Mouse (Mus musculus) hindbrain, embryonic 10.5 days (tissue): ENCODE results near the gene Eid1. TPM values are rescaled to one million over a fixed set of nuclear protein-coding genes. Genes with fewer than 3 reads are reported as not detected.
A peak's percentile ranks its signal among the peaks of the same experiment; 100 is the strongest.

Experiments used
- DNase-seq: peaks from one replicate; pipeline ENCODE4 v3.0.0-alpha.2; 2017; ENCODE audit warnings: low spot score
- H3K27ac ChIP-seq: fragments of 300-500 bp; sonication (generic); 2 replicates; pipeline ENCODE4 v1.5.1; 2016; ENCODE audit warnings: mild to moderate bottlenecking, moderate library complexity
- H3K27me3 ChIP-seq: fragments of 300-500 bp; sonication (generic); 2 replicates; pipeline ENCODE4 v1.6.1; 2016; ENCODE audit warnings: mild to moderate bottlenecking; ENCODE audit not compliant: poor library complexity, insufficient read depth, severe bottlenecking
- H3K36me3 ChIP-seq: fragments of 300-500 bp; sonication (generic); 2 replicates; pipeline ENCODE4 v1.6.1; 2016; ENCODE audit warnings: mild to moderate bottlenecking, moderate library complexity
- H3K4me1 ChIP-seq: fragments of 300-500 bp; sonication (generic); replicated peaks from 2 replicates; pipeline ENCODE4 v1.6.1; 2016; ENCODE audit warnings: mild to moderate bottlenecking
- H3K4me3 ChIP-seq: fragments of 300-500 bp; sonication (generic); 2 replicates; pipeline ENCODE4 v1.5.1; 2016; ENCODE audit warnings: mild to moderate bottlenecking, moderate library complexity
- H3K9me3 ChIP-seq: fragments of 300-500 bp; sonication (generic); 2 replicates; pipeline ENCODE4 v1.6.1; 2016; ENCODE audit warnings: mild to moderate bottlenecking, moderate library complexity
- WGBS: fragments of 180-500 bp; shearing (Covaris S2); methylation state at CpG from one replicate; pipeline ENCODE4 v1.1.7; 2016; 5-methylcytosine and 5-hydroxymethylcytosine counted together
- polyA plus RNA-seq: library from polyadenylated mRNA; unstranded; fragments of >200 nt; fragmentation: Nextera tagmentation; extraction: Ambion mirVana; gene quantifications from 2 replicates; pipeline ENCODE4 v1.2.1, GENCODE M21; 2016

The Eid1 gene
- 142 and 175 TPM in 2 replicates for polyA plus RNA-seq

GRCm38 (mm10) chr2:125672957-125673631, at the start of gene Eid1:
Gene Eid1, plus strand, starts transcription at chr2:125673095.
- WGBS: under 1% methylated on average over 69 of the region's 79 CpGs
- H3K9me3 ChIP-seq: no peaks in the 10 kb centered on the region
- no peaks in the 10 kb centered on the region for H3K27me3 ChIP-seq
- H3K4me3 ChIP-seq: peak within 1 kb of the TSS; percentile 84
- peak within 1 kb of the TSS; percentile 96 for H3K27ac ChIP-seq
- H3K36me3 ChIP-seq: no peaks in the 10 kb centered on the region
- DNase-seq: peak; percentile 86
- H3K4me1 ChIP-seq: peaks cover 21% of the 10 kb centered on the region

- 96% methylated on average over 15 of the region's 15 CpGs for WGBS
- H3K4me1 ChIP-seq: peaks cover 45% of the 10 kb centered on the region
Measured at GRCm38 (mm10) chr2:125623211-125623610, 49.7 kb upstream of the Eid1 start.

DNA sequence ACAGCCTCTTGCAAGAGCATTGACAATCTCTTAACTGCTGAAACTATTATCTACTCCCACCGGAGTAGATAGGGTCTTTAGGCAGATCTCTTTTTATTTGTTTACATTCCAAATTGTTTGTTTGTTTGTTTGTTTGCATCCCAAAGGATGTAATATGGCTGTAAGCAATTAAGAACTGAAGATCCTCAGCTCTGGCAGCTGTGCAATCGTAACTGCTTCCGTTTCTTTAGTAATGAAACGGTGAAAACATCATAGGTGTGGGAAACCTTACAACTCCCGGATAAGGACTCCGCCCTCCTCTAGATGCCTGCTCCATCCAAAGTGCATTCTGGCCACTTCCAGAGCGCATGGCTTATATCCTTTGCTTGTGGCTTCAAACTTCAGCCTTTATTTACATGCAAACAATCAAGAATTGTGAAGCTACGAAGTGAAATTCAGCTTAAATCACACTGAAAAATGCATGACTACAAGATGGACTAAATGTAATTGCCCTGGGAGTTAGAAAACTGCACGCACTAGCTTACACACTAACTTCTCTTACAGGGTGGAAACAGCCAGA, 48.7 kb upstream of the Eid1 start:
- no peaks in the 10 kb centered on the region for H3K9me3 ChIP-seq
- peak overlapping the region; percentile 74 for H3K4me3 ChIP-seq
- DNase-seq: no peak
- H3K27me3 ChIP-seq: no peaks in the 10 kb centered on the region
- WGBS: 24% methylated on average over 9 of the region's 9 CpGs
- peaks cover 45% of the 10 kb centered on the region for H3K4me1 ChIP-seq
- peaks cover 15% of the 10 kb centered on the region for H3K36me3 ChIP-seq
- peak overlapping the region; percentile 91 for H3K27ac ChIP-seq

More at GRCm38 (mm10) chr2:125623211-125623610, 49.7 kb upstream of the Eid1 start:
- no peak for DNase-seq
- Histone ChIP-seq H3K27ac (no peak overlapping the region), H3K27me3 (no peaks in the 10 kb centered on the region), H3K9me3 (no peaks in the 10 kb centered on the region), H3K36me3 (peaks cover 25% of the 10 kb centered on the region), H3K4me3 (peak overlapping the region; percentile 74)

GRCm38 (mm10) chr2:125624837-125625351, 48.0 kb upstream of the Eid1 start, which contains the start of gene Cep152:
Gene Cep152, minus strand, starts transcription at chr2:125625113.
- under 1% methylated on average over 50 of the region's 50 CpGs for WGBS
- Histone ChIP-seq H3K4me3 (peak within 1 kb of the TSS; percentile 74), H3K4me1 (peaks cover 45% of the 10 kb centered on the region), H3K9me3 (no peaks in the 10 kb centered on the region), H3K27ac (peak within 1 kb of the TSS; percentile 91), H3K36me3 (peaks cover 8% of the 10 kb centered on the region), H3K27me3 (no peaks in the 10 kb centered on the region)
- DNase-seq: peak; percentile 98

GRCm38 (mm10) chr2:125626536-125626935, 46.4 kb upstream of the Eid1 start:
- no peak for DNase-seq
- Histone ChIP-seq H3K9me3 (no peaks in the 10 kb centered on the region), H3K4me1 (peaks cover 32% of the 10 kb centered on the region), H3K36me3 (no peaks in the 10 kb centered on the region), H3K27me3 (no peaks in the 10 kb centered on the region), H3K27ac (no peak overlapping the region), H3K4me3 (no peak overlapping the region)
- 85% methylated on average over 4 of the region's 4 CpGs for WGBS

DNA sequence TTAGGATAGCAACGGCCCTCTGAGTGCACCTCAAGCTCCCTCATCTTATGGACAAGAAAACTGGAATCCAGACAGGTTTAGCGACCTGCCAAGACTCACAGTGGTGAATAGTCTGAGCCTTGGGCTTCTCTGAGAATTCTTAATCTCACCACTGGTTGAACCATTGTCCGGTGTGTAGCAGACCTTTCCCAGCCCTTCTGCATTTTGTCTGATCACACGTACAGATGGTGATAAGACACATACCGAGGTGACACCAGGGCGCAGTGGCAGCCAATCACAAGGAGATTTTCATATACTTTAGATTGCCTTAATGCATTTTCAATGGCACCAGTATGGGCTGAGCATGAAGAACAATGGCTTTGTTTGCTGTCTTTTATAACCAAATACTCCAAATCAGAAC, 44.4 kb upstream of the Eid1 start:
- no peaks in the 10 kb centered on the region for H3K9me3 ChIP-seq
- no peak for DNase-seq
- no peaks in the 10 kb centered on the region for H3K27me3 ChIP-seq
- H3K27ac ChIP-seq: no peak overlapping the region
- H3K36me3 ChIP-seq: no peaks in the 10 kb centered on the region
- peaks cover 22% of the 10 kb centered on the region for H3K4me1 ChIP-seq
- WGBS: 91% methylated on average over 6 of the region's 6 CpGs
- no peak overlapping the region for H3K4me3 ChIP-seq

- 96% methylated on average over 2 of the region's 2 CpGs for WGBS
- H3K27ac ChIP-seq: no peak overlapping the region
- H3K4me1 ChIP-seq: 0 out of 2 replicates have a peak, but pooled peaks cover 12% of the 10 kb centered on the region
- H3K9me3 ChIP-seq: no peaks in the 10 kb centered on the region
- H3K4me3 ChIP-seq: no peak overlapping the region
- H3K27me3 ChIP-seq: no peaks in the 10 kb centered on the region
- DNase-seq: no peak
- no peaks in the 10 kb centered on the region for H3K36me3 ChIP-seq
Measured at GRCm38 (mm10) chr2:125630010-125630409, 42.9 kb upstream of the Eid1 start.

- WGBS: 80% methylated on average over 7 of the region's 7 CpGs
- DNase-seq: no peak
Measured at GRCm38 (mm10) chr2:125637331-125637730, 35.6 kb upstream of the Eid1 start.

GRCm38 (mm10) chr2:125644912-125645311, 28.0 kb upstream of the Eid1 start:
- Histone ChIP-seq H3K9me3 (no peaks in the 10 kb centered on the region), H3K27me3 (no peaks in the 10 kb centered on the region)
- no peak for DNase-seq

More at GRCm38 (mm10) chr2:125637331-125637730, 35.6 kb upstream of the Eid1 start:
- Histone ChIP-seq H3K27me3 (no peaks in the 10 kb centered on the region), H3K4me1 (peaks cover 4% of the 10 kb centered on the region), H3K9me3 (0 out of 2 replicates have a peak, but pooled peaks cover 3% of the 10 kb centered on the region), H3K27ac (no peak overlapping the region), H3K4me3 (no peak overlapping the region), H3K36me3 (no peaks in the 10 kb centered on the region)

GRCm38 (mm10) chr2:125650038-125650437, 22.9 kb upstream of the Eid1 start:
- 91% methylated on average over 5 of the region's 5 CpGs for WGBS
- H3K36me3 ChIP-seq: no peaks in the 10 kb centered on the region
- no peak overlapping the region for H3K27ac ChIP-seq
- no peak overlapping the region for H3K4me3 ChIP-seq
- peaks cover 6% of the 10 kb centered on the region; the same call in 1 of the 2 replicates for H3K4me1 ChIP-seq
- no peaks in the 10 kb centered on the region for H3K27me3 ChIP-seq
- no peaks in the 10 kb centered on the region for H3K9me3 ChIP-seq
- DNase-seq: no peak

More at GRCm38 (mm10) chr2:125644912-125645311, 28.0 kb upstream of the Eid1 start:
- WGBS: 79% methylated on average over 6 of the region's 6 CpGs
- peak overlapping the region; percentile 40; the same call in 1 of the 2 replicates for H3K27ac ChIP-seq
- H3K4me3 ChIP-seq: no peak overlapping the region
- peaks cover 8% of the 10 kb centered on the region for H3K4me1 ChIP-seq
- no peaks in the 10 kb centered on the region for H3K36me3 ChIP-seq

DNA sequence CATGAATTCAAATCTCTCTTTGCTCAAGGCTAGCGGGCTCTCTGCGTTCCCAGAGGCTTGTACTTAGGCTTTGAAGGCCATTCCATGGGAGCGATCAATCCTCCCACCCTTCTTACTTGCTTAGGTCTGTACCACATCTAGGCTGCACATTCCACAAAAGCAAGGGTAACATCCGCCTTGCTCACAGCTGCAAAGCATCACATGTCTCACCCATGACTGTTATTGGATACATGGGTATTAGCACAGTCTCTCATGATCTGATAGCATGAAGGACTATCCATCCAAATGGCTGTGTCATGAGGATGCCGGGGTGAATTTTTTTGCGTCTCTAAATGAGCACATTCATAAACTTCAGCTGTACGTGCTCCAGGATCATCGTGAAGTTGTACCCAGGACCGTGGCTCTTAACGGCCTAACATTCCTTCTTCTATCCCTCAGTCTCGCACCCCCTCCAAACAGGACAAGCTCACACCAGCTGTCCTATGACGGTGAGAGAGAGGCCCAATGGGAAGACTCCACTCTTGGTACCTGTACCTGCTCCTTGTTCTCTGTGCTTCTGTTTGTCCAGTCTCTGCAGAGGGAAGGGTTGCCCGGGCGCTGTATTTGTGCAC, 22.0 kb upstream of the Eid1 start:
- 95% methylated on average over 14 of the region's 14 CpGs for WGBS
- Histone ChIP-seq H3K4me1 (peaks cover 5% of the 10 kb centered on the region; the same call in 1 of the 2 replicates), H3K4me3 (no peak overlapping the region), H3K27me3 (no peaks in the 10 kb centered on the region), H3K27ac (no peak overlapping the region), H3K9me3 (no peaks in the 10 kb centered on the region), H3K36me3 (no peaks in the 10 kb centered on the region)
- no peak for DNase-seq

DNA sequence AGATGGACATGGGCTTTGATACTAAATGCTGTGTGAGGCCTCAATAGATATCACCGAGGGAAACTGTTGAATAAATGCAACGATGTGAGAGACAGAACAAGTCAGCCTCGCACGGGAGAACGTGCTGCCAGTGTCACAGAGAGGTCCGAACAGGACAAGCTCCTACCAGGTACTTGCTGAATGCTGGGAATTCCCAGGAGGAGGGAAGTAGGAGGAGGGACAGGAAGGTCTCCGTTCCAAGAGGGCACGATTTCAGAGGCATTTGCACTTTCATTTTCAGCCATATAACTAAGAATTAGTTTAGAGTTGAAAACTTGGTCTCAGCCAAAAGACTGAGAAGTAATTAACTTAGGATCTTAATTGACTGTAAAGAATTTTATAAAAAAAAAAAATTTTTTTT, 21.3 kb upstream of the Eid1 start:
- Histone ChIP-seq H3K9me3 (no peaks in the 10 kb centered on the region), H3K27me3 (no peaks in the 10 kb centered on the region), H3K36me3 (no peaks in the 10 kb centered on the region), H3K27ac (no peak overlapping the region), H3K4me3 (no peak overlapping the region), H3K4me1 (peaks cover 5% of the 10 kb centered on the region; the same call in 1 of the 2 replicates)
- 72% methylated on average over 8 of the region's 8 CpGs for WGBS
- DNase-seq: no peak

GRCm38 (mm10) chr2:125653286-125653685, 19.6 kb upstream of the Eid1 start:
- no peaks in the 10 kb centered on the region for H3K27me3 ChIP-seq
- DNase-seq: no peak
- H3K27ac ChIP-seq: no peak overlapping the region
- no peak overlapping the region for H3K4me3 ChIP-seq
- 92% methylated on average over 2 of the region's 2 CpGs for WGBS
- no peaks in the 10 kb centered on the region for H3K36me3 ChIP-seq
- peaks cover 5% of the 10 kb centered on the region; the same call in 1 of the 2 replicates for H3K4me1 ChIP-seq
- no peaks in the 10 kb centered on the region for H3K9me3 ChIP-seq
